Mouse (Mus musculus) ES-Bruce4 (cell line): Measurements from ENCODE around the gene Hmgn5.

ENCODE experiments used
- CTCF ChIP-seq: IDR thresholded peaks from one replicate; pipeline ENCODE4 v1.8.1; 2011; ENCODE audit warnings: low read depth, low read length
- POLR2A ChIP-seq: IDR thresholded peaks from one replicate; pipeline ENCODE4 v1.8.1; 2011; ENCODE audit warnings: low read length; ENCODE audit not compliant: insufficient read depth

DNA sequence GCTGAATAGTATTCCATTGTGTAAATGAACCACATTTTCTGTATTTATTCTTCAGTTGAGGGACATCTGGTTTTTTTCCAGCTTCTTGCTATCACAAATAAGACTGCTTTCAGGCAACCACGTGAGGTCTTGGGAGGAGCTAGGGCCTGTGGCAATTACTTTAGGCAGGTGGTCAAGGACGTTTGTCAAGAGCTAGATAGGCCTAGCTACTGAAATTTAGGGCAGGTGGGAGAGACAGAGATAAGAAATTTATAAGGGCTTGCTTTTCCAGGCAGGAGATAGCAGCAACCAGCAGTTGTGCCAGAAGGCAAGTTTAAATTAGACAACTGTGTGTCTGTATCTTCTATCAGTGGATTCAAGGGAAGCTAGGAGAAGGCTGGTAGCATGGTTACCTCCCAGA lies 7.7 kb upstream of the Hmgn5 start:
- TF ChIP-seq CTCF (no peak), POLR2A (no peak)
